Mouse (Mus musculus): ENCODE measurements at regions not wholly inside any gene's neighbourhood (a gene's known extent, or its start where the extent isn't known, plus 50 kb on each side); places are given as distances from the start of the nearest gene placed in this dataset.

DNA sequence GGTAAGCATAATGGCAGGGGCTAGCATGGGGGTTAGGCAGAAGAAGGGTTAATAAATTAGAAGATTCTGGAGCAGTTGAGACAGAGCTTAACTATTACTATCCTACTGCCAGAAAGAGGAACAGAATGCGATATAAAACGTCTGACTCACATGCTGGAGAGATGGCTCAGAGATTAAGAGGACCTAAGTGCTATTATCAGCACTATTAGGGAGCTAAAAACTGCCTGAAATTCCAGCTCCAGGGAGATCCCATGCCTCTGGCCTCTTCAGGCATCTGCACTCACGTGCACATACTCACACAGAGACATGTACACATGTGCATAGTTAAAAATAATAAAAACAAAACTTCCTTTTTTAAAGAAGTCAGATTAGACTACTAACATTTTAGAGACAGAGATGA lies 143.6 kb downstream of the Dhx15 start:
- WGBS = 93% methylated on average over 3 of the region's 3 CpGs
- DNase-seq (ENCODE audit: low spot score) = no peak

DNA sequence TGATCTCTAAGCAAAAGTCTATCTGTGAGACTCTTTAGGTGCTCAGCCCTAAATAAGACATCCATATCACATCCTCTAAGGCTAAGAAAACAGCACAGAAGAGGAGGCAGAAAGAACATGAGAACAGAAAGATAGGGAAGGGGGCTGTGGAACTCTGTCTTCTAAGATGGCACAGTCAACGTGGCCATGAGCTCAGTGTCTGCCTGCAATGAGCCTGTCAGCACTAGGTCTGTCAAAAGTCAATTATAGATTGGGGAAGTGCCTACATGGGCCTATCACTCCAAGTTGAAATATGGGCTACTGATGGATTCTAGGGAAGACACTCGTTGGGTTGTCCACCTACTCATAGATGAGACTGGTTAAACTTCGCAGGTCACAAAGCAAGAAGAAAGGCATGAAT lies 146.2 kb downstream of the Dhx15 start:
- WGBS = 90% methylated on average over 3 of the region's 3 CpGs
- Histone ChIP-seq H3K27ac (no peak overlapping the region), H3K9me3 (replicated peaks) (no peaks in the 10 kb centered on the region), H3K36me3 (no peaks in the 10 kb centered on the region), H3K4me3 (no peak overlapping the region), H3K4me1 (no peaks in the 10 kb centered on the region), H3K27me3 (ENCODE audit: low read depth, poor library complexity, severe bottlenecking) (no peaks in the 10 kb centered on the region)
- DNase-seq (ENCODE audit: low spot score) = no peak

More for the DNA sequence above, 143.6 kb downstream of the Dhx15 start:
- no peak overlapping the region for H3K4me3 ChIP-seq
- no peaks in the 10 kb centered on the region for H3K4me1 ChIP-seq
- no peaks in the 10 kb centered on the region for H3K36me3 ChIP-seq
- no peaks in the 10 kb centered on the region for H3K27me3 ChIP-seq (ENCODE audit: low read depth, poor library complexity, severe bottlenecking)
- H3K9me3 ChIP-seq (replicated peaks) = no peaks in the 10 kb centered on the region
- no peak overlapping the region for H3K27ac ChIP-seq

DNA sequence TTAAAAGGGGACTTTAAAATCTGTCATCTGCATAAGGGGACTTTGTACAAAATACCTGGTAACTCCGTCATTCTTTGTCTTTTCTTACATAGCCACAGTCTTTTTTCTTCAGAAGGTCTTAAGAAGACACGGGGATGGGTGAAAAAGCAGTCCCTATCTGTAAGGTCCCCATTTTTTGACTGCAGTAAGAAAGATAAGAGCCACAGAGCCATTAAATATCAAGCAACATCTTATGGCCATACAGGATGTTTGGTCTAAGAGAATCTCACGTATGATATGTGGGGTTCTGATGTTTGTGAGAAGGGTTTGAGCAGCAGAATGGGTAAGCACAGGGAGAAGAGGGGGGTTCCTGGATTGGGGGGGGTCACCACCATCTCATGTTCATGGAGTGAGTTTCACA lies 148.9 kb downstream of the Dhx15 start:
- Histone ChIP-seq H3K9me3 (replicated peaks) (no peaks in the 10 kb centered on the region), H3K27ac (no peak overlapping the region), H3K27me3 (ENCODE audit: low read depth, poor library complexity, severe bottlenecking) (no peaks in the 10 kb centered on the region), H3K4me3 (no peak overlapping the region), H3K36me3 (no peaks in the 10 kb centered on the region), H3K4me1 (no peaks in the 10 kb centered on the region)
- no peak for DNase-seq (ENCODE audit: low spot score)
- 76% methylated on average over 3 of the region's 3 CpGs for WGBS

DNA sequence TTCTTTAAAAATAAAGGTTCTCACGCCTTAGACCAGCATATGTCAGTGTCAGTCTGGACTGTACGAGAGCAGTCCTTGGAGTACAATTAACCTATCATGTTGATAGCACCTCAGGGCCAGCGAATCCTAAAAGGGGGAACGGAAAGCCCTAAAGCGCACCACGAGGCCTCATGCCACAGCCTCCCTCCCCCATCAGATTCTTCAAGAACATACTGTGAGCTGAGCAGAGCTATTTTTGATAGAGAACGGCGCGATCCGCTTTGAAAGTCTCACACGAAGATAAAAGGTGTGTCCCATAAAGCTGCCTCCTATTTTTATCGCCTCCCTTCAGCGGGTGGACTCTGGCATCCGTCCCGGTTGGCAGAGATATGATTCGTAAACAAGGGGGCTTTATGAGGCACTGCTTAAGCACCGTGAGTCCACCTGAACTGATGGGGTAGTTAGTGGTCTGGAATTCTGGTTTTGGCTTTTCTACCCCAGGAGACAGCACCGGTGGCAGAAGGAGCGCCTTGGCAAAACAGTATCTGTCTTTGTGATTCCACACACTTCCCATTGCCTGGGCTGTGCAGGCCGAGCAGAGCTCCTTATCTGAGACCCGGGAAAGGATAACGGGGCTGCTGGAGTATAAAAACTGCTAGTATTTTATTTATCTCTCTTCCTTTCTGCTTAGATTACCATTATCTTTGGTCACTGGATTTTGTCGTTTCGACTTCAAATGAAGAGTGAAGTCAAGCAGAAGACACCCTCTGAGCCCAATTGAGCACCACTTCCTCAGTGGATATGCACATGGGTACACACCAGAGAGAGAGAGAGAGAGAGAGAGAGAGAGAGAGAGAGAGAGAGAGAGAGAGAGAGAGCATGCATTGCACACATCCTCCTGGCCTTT lies 149.6 kb downstream of the Dhx15 start:
- no peak overlapping the region for H3K27ac ChIP-seq
- WGBS = 81% methylated on average over 24 of the region's 24 CpGs
- no peaks in the 10 kb centered on the region for H3K4me1 ChIP-seq
- DNase-seq (ENCODE audit: low spot score) = no peak
- no peaks in the 10 kb centered on the region for H3K36me3 ChIP-seq
- no peak overlapping the region for H3K4me3 ChIP-seq
- H3K9me3 ChIP-seq (replicated peaks) = no peaks in the 10 kb centered on the region
- no peaks in the 10 kb centered on the region for H3K27me3 ChIP-seq (ENCODE audit: low read depth, poor library complexity, severe bottlenecking)

DNA sequence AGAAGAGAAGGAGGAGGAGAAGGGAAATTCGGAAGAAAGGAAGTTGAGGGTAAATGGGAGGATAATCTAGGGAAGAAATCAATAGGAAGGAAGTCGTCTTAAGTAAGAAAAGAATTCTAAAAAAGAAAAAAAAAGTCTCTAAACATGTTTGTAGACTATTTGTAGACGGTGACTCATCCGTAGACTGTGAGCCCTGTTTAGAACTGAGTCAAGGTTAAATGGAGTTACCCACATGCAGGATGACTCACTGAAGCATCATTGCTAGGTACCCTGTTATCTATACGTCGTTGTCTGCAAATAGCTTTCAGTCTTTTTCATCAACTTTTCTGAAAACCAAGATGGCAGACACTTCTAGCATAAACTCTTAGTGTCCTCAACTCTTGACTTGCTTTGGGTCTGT lies 155.0 kb downstream of the Dhx15 start:
- Histone ChIP-seq H3K36me3 (no peaks in the 10 kb centered on the region), H3K4me3 (no peak overlapping the region), H3K27ac (no peak overlapping the region), H3K4me1 (no peaks in the 10 kb centered on the region), H3K9me3 (replicated peaks) (no peaks in the 10 kb centered on the region), H3K27me3 (ENCODE audit: low read depth, poor library complexity, severe bottlenecking) (no peaks in the 10 kb centered on the region)
- DNase-seq (ENCODE audit: low spot score) = no peak
- WGBS = 89% methylated on average over 6 of the region's 6 CpGs

DNA sequence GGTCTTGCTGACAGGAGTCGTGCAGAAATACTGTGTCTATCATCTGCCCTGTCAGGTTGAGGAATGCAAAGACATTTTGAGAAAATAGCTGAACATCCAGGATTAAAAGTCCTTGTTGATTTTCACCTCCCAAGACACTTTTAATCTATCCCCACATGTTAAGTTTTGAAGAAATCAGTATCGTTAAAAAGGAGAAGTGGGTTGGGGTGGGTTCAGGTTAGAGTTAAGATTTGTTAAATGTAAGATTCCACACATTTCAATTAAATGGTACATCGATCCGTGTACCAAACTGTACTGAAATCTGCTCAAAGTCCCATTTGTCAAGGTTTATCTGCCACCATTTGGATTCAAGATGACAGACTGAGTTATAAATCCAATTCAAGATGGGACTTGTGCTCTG lies 162.8 kb downstream of the Dhx15 start:
- no peaks in the 10 kb centered on the region for H3K36me3 ChIP-seq
- H3K4me1 ChIP-seq = no peaks in the 10 kb centered on the region
- H3K27ac ChIP-seq = no peak overlapping the region
- DNase-seq (ENCODE audit: low spot score) = no peak
- no peaks in the 10 kb centered on the region for H3K27me3 ChIP-seq (ENCODE audit: low read depth, poor library complexity, severe bottlenecking)
- H3K9me3 ChIP-seq (replicated peaks) = no peaks in the 10 kb centered on the region
- WGBS = 90% methylated on average over 4 of the region's 4 CpGs
- no peak overlapping the region for H3K4me3 ChIP-seq

DNA sequence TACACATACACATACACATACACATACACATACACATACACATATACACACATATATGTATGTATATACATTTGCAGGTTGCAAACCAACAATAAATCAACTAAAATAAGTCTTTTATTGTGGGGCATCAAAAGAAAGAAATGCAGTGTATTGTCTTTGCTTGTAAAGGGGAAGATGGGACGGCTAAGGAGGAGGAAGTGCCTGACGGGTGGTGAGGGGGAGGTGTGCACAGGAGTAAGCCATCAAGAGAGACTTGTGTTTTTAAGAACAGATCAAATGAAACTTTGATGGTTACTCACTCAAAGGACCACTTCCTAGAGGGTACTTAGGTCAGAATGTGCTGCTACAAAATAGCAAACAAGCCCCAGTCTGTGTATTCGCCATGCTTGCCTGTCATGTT lies 164.2 kb downstream of the Dhx15 start:
- no peak for DNase-seq (ENCODE audit: low spot score)
- Histone ChIP-seq H3K27me3 (ENCODE audit: low read depth, poor library complexity, severe bottlenecking) (no peaks in the 10 kb centered on the region), H3K27ac (no peak overlapping the region), H3K4me3 (no peak overlapping the region), H3K4me1 (no peaks in the 10 kb centered on the region), H3K9me3 (replicated peaks) (no peaks in the 10 kb centered on the region), H3K36me3 (no peaks in the 10 kb centered on the region)
- WGBS = 74% methylated on average over 3 of the region's 3 CpGs

DNA sequence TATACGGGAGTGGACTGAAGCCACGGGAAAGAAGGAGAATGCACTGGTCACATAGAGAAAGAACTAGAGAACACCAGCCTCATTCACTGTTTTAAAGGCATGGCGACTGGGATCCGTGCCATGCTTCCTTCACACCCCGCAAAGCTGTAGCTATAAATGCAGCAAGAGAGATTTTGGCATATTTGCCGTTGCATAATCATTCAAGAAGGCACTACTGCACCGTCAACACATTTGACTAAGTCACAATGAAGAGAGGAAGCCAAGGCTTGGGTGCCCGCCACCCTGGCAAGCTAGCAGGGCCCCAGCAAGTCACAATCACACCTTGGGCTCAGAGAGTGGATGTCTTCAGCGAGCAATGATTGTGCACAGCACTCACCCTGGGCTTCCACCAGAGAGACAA lies 167.1 kb downstream of the Dhx15 start:
- no peak overlapping the region for H3K4me3 ChIP-seq
- H3K9me3 ChIP-seq (replicated peaks) = no peaks in the 10 kb centered on the region
- H3K36me3 ChIP-seq = no peaks in the 10 kb centered on the region
- no peak overlapping the region for H3K27ac ChIP-seq
- no peaks in the 10 kb centered on the region for H3K27me3 ChIP-seq (ENCODE audit: low read depth, poor library complexity, severe bottlenecking)
- DNase-seq (ENCODE audit: low spot score) = no peak
- no peaks in the 10 kb centered on the region for H3K4me1 ChIP-seq
- WGBS = 93% methylated on average over 9 of the region's 9 CpGs

DNA sequence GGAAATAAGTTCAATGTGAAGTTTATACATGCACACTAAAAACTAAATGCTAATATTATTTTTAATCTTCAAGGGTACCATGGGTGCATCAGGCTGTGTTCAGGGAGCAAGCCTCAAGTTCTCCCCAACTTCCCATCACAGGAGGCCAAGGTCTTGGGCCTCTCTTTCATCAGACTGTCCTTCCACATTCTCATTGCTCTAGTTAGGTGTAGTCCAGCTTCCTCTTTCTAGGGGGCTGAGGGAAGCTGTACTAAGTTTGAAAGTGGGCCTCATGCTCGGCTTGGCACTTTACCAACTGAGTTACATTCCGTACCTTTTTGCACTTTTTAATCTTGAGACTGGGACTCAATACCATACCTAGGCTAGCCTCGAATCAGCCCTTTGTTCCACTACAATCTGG lies 173.3 kb downstream of the Dhx15 start:
- Histone ChIP-seq H3K27me3 (ENCODE audit: low read depth, poor library complexity, severe bottlenecking) (no peaks in the 10 kb centered on the region), H3K9me3 (replicated peaks) (no peaks in the 10 kb centered on the region), H3K36me3 (no peaks in the 10 kb centered on the region), H3K4me1 (no peaks in the 10 kb centered on the region), H3K4me3 (no peak overlapping the region), H3K27ac (no peak overlapping the region)
- DNase-seq (ENCODE audit: low spot score) = no peak
- WGBS = 87% methylated on average over 3 of the region's 3 CpGs

DNA sequence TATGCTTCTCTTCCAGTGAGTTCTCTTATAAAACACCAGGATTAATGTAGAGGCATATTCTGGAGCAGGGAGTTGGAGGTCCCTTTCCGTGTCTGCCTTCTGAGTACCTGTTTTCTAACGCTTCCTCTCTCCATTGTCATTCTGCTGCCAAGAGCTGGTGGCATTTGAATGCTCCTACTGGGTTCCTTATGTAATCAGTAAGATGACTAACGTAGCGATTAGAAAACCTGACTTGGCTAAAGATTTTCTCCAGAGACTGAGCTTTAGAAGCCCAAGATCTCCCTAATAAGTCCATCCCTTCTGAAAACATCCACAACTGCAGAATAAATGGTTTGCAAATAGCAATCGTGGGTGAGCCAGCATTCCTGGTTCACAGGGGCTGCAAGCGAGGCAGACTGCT lies 174.5 kb downstream of the Dhx15 start:
- Histone ChIP-seq H3K4me1 (no peaks in the 10 kb centered on the region), H3K36me3 (no peaks in the 10 kb centered on the region), H3K9me3 (replicated peaks) (no peaks in the 10 kb centered on the region), H3K4me3 (no peak overlapping the region), H3K27ac (no peak overlapping the region), H3K27me3 (ENCODE audit: low read depth, poor library complexity, severe bottlenecking) (no peaks in the 10 kb centered on the region)
- WGBS = 50% methylated on average over 6 of the region's 6 CpGs
- DNase-seq (ENCODE audit: low spot score) = no peak

DNA sequence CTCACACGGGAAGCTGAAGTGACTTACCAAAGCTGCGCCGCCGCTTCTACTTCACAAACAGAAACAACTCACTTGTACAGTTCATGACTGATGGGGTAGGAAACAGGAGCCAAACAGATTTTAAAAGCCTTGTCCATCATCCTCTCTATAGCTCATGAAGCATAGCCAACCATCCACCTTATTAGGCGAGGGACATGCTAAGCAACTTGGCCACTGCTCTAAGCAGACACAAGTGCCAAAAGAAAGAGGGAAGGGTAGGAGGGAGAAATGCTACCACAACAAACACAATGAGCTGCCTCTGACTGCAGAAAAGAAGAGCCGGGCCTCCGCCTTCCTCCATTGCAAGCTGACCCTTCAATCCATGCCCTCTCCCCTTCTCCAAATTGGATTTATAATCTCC lies 179.9 kb downstream of the Dhx15 start:
- Histone ChIP-seq H3K36me3 (no peaks in the 10 kb centered on the region), H3K4me1 (peaks cover 4% of the 10 kb centered on the region; the same call in 1 of the 2 replicates), H3K4me3 (no peak overlapping the region), H3K9me3 (replicated peaks) (no peaks in the 10 kb centered on the region), H3K27ac (no peak overlapping the region), H3K27me3 (ENCODE audit: low read depth, poor library complexity, severe bottlenecking) (no peaks in the 10 kb centered on the region)
- no peak for DNase-seq (ENCODE audit: low spot score)
- WGBS = 96% methylated on average over 7 of the region's 7 CpGs

DNA sequence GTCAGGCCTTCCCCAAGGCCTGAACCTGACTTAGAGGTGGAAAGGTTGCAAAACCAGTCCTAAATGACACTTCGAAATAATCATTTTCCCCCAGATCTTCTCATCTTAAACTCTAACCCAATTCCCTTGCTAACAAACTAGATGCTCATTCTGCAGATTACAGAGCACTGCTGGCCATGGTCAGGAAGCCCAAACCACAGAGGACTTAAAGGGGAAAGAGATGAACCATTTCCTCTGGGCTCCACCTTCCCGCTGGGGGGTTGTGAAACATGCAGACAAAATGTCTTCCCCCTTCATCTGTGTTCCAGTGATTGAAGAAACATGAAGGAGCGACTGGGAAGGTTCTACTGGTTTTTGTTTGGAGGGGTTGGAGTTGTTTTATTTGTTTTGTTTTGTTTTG lies 181.4 kb downstream of the Dhx15 start:
- Histone ChIP-seq H3K4me3 (no peak overlapping the region), H3K27ac (no peak overlapping the region), H3K36me3 (no peaks in the 10 kb centered on the region), H3K4me1 (peaks cover 9% of the 10 kb centered on the region; the same call in 1 of the 2 replicates), H3K27me3 (ENCODE audit: low read depth, poor library complexity, severe bottlenecking) (no peaks in the 10 kb centered on the region), H3K9me3 (replicated peaks) (no peaks in the 10 kb centered on the region)
- WGBS = 90% methylated on average over 3 of the region's 3 CpGs
- DNase-seq (ENCODE audit: low spot score) = no peak

DNA sequence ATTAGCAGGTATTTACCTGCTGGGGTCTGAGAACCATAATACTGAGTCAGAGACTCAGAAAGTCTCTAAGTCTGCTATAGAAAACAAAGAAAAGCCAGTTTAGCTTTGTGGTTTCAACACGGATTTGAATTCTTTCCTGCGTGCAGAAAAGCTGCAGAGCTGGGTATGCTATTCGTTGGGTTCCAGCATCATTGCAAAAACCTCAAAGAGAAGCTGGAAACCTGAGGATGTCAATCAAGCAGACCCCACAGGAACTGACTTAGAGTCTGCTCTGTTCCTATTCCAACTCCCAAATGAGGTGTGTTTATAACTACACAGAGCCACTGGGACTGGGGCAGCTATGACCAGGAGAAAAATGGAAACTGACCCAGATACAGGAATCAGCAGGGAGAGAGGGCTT lies 183.5 kb downstream of the Dhx15 start:
- DNase-seq (ENCODE audit: low spot score) = no peak
- no peaks in the 10 kb centered on the region for H3K36me3 ChIP-seq

More for the DNA sequence above, 183.5 kb downstream of the Dhx15 start:
- H3K4me3 ChIP-seq = no peak overlapping the region
- peaks cover 12% of the 10 kb centered on the region for H3K4me1 ChIP-seq
- no peaks in the 10 kb centered on the region for H3K27me3 ChIP-seq (ENCODE audit: low read depth, poor library complexity, severe bottlenecking)
- 90% methylated on average over 3 of the region's 3 CpGs for WGBS
- no peak overlapping the region for H3K27ac ChIP-seq
- H3K9me3 ChIP-seq (replicated peaks) = no peaks in the 10 kb centered on the region
